Mouse (Mus musculus) cerebellum, adult 11-12 months (tissue): ENCODE measurements at regions not wholly inside any gene's neighbourhood (a gene's known extent, or its start where the extent isn't known, plus 50 kb on each side); places are given as distances from the start of the nearest gene placed in this dataset.

Experiments
- DNase-seq: peaks from one replicate; pipeline ENCODE4 v3.0.0; 2022

DNA sequence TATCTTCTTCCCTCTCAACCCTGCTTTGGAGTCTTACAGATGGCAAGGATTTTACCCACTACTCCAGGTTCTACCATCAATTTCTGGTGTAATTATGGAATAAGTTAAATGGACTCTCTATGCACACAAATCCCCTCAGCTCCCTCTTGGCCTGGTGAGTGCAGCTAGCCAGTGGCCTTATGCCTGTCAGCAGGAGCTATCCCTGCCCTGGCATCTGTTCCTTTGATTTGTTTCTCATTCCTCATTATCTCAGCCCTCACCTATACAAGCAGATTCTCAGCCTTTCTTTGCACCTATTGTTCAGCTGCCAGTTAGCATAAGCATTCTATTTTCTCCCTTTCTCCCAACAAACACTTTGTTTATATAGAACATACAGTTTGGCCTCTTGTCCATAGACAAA lies 150.3 kb downstream of the Rnf152 start:
- peak; percentile 50 for DNase-seq

- no peak for DNase-seq
Measured at GRCm38 (mm10) chr1:105199305-105199704, 157.2 kb downstream of the Rnf152 start.

- no peak for DNase-seq
Measured at GRCm38 (mm10) chr1:105191126-105191525, 165.4 kb downstream of the Rnf152 start.

GRCm38 (mm10) chr1:105188920-105189266 lies 167.6 kb downstream of the Rnf152 start:
- no peak for DNase-seq

DNA sequence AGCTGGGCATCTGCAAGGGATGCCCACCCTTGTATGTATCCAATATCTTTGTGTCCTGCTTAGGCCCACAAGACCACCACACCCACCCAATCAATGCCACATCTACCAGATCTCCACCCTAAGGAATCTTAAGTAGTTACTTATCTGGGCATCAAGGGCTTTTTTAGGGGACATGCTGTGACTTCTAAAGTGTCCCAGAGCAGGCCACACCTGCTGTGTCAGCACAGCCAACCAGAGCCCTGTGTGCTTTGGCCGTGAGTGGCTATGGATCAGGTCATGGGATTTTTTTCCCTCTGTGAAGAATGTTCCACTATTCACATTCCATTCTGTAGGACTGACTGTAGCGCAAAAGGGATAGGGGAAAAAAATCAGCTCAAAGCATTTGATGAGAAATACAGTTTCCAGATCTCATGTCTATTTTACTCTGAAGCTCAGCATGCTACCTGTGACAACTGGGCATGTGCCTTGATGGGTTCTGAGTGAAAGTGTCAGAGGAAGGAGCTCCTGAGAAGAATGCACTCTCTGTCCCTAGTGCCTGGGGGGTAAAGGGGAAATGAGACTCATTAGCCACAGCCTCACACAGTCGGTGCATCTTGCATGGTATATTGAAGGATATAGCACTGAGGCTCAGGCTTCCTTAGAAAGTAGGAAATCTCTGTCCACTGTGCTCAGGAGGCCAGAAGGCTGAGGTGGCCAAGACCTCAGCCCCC lies 168.1 kb downstream of the Rnf152 start:
- no peak for DNase-seq

GRCm38 (mm10) chr1:105184470-105184869 lies 172.0 kb downstream of the Rnf152 start:
- no peak for DNase-seq

DNA sequence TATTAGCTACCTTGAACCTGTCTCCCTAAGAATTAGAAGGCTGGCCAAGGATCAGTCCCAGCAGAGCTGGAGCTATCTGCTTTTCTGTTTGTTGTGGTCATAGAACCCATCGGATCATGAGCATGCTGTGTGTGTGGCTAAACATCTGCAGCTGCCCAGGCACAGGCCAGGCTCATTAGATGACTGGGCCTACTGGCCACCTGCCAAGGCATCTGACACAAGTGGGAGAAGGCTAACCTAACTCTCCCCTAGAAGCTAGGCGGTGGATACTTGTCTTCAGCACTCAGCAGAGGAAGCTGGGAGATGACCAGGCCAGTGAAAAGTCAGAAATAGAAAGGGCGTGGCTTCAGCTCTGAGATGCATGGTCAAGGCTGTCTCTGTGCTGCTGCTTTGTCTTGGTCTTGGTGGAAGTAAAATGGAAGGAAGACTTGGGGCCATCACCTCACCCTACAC lies 177.1 kb downstream of the Rnf152 start:
- no peak for DNase-seq

DNA sequence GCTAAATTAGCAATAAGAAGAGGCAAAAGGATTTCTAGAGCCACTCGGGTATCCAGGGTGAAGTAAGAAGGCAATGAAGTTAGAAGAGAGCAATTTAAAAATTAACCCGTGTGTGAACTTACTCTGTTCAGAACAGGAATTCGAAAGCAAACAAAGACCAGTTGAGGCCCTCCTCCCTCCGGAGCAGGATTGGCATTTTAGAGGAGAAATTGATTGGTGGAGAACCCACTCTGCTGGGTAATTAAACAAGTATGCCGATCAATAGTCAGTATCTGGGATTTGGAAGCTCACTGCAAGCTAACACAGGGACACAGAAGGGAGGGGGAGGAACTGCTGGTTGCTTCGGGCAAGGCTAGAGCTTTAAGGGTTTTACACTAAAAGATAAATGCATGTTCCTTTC lies 177.7 kb downstream of the Rnf152 start:
- no peak for DNase-seq

GRCm38 (mm10) chr1:105177938-105178337 lies 178.6 kb downstream of the Rnf152 start:
- no peak for DNase-seq

- no peak for DNase-seq
Measured at GRCm38 (mm10) chr1:105177015-105177762, 179.3 kb downstream of the Rnf152 start.

- no peak for DNase-seq
Measured at GRCm38 (mm10) chr1:105170979-105171378, 185.5 kb downstream of the Rnf152 start.

DNA sequence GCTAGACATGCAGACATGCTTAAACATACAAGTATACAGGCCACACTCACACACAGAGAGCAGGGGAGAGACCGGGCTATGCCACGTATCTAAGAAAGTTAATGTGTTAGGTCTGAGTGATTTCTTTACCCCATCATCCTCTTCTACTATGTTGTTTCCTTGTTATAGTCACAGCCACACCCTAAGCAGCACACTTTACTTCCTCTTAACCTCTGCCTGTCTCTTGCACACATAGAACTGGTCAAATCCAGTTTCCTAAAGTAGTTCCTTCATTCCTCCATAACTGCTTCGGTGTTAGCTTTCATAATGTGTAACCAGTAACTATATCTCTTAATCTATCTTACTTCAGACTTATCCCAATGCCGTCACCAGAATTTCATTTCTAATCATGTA lies 186.4 kb downstream of the Rnf152 start:
- DNase-seq, result no peak

DNA sequence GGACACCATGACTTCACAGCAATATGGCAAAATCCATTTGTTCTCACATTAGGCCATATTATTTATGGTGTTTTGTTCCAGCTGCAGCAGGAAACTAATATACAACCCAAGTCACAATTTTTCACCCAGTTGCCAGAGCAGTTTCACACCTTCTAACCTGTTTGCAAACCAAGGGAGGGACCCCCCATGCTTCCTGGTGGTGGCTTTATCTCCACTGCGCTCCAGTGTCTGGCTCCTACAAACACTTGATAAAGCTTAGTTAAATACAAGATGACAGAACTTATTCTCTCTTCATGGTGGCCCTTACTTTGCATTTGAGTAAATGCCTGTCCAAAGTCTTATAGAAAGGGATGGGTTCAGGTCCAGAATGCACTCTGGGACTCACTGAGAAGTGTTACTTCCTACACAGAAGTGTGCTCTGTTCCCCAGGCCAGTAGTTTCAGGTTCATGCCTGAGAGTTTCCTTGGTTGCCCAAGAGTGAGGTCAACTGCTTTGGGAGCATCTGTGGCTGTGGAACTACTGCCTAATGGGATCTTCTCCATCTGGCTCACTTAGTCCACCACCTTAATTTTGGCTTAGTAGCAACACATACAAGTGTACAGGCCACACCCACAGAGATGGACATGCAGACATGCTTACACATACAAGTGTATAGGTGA lies 186.9 kb downstream of the Rnf152 start:
- no peak for DNase-seq

DNA sequence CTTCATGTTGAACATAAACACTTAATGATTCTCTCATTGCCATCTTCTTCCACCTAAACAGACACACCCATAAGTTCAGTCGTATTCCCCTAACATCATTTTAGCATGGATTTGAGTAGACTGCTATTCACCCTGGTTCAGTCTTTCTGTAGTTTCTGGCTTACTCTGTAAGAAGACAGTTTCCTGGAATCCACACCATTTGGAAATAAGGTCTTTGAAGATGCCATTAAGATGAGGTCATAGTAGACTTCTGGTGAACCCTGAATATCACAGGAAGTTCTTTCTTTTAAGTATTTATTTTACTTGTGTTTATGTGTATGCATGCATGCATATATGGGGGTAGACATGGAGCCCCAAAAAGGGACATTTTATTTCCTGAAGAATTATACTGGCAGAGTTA lies 187.7 kb downstream of the Rnf152 start:
- no peak for DNase-seq

GRCm38 (mm10) chr1:105157459-105158124 lies 198.9 kb downstream of the Rnf152 start:
- DNase-seq, result no peak

GRCm38 (mm10) chr1:105152175-105152828 lies 204.2 kb downstream of the Rnf152 start:
- no peak for DNase-seq

- no peak for DNase-seq
Measured at GRCm38 (mm10) chr1:105151466-105151846, 205.1 kb downstream of the Rnf152 start.

GRCm38 (mm10) chr1:105150624-105151465 lies 205.7 kb downstream of the Rnf152 start:
- DNase-seq, result no peak

- DNase-seq, result no peak
Measured at GRCm38 (mm10) chr1:105148792-105149191, 207.7 kb downstream of the Rnf152 start.

DNA sequence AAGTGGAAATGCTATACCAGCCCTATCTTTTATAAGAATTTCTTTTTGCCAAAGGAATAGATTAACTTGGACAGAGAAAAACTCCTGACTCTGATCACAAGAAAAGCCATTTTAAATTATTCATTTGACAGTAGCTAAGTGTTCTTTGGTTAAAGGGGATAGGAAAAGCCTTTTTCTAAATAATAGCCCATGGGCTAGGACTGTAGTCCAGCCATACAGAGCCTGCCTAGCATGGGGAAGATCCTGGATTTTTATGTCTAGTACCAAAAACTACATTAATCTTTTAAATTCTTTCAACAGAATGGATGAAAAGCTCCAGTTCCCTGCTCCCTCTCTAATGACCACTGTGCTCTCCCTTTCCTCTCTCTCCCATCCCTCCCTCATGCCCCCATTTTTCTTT lies 208.5 kb downstream of the Rnf152 start:
- no peak for DNase-seq

GRCm38 (mm10) chr1:105123936-105124335 lies 232.6 kb downstream of the Rnf152 start:
- DNase-seq, result no peak

DNA sequence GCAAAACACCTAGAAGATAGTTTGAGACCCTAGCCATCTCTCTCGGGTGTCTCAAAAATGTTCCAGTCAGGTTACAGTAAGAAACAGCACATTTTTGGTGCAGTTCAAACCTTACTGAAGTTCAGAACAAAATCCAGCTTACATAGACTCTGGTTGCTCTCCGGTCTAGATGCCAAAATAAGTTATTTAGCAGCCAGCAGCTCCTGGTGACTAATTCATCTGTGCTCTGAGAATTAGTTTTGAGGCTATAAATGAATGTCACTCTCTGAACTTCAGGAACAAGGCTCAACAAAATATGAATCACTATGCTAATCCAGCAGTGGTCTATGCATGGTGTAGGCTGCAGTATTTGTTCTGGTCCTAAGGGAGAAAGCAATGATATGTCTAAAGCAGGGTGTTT lies 238.6 kb downstream of the Rnf152 start:
- no peak for DNase-seq
